Mouse (Mus musculus): ENCODE measurements around the gene Gm17482. TPM values are rescaled to one million over a fixed set of nuclear protein-coding genes. Genes with fewer than 3 reads are reported as not detected.

The Gm17482 gene
- polyA plus RNA-seq (2014; fragmentation: Illumina TruSeq; extraction: RNeasy Lipid Tissue Mini Kit (QIAGEN cat#74804); ENCODE audit: low replicate concordance) = not detected

GRCm38 (mm10) chr6:115227043-115227442, at the start of gene Gm17482:
TSS of gene Gm17482 (plus strand) at chr6:115227343.

DNA sequence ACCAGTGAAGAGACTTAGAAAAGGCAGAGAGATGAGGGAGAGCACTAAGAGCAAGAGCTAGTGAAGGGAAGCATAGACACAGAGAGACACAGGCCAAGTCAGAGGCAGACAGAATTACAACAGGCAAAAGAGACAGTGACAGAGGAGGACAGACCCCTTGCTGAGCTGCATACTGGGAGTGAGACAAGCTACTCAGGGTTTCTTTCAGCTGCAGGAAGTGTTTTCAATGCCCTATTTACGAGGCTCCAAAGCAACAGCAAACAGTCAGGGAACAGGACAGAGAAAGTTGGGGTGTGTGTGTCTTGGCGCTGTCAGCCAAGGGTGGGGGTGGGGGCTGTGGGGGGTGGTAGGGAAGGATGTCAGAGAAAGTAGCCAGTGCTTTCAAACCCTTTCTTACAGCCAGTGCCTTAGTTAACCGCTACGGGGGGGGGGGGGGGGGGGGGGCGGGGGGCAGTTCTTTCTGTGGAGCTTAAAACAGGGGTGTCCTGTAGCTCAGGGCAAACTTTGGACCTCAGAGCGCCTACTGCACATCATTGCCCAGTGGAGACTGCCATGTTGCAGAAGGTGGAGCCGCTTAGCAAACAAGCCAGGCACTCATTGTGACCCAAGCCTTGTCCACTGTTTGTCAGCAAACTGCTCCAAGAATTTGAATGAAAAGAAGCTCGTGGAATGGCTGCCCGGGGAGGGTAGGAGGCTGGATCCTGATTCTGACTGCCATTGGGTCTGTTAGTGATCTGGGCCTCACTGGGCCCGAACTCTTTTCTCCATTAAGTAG, 25.1 kb downstream of the Gm17482 start, which contains the start of gene Timp4:
TSS of gene Timp4 (minus strand) at position 107 of the 775 bp plus-strand sequence.

Other genes starting within 250 kb of the Gm17482 start
- 9.7 TPM for gene Tamm41, start 189.5 kb upstream of the Gm17482 start, polyA plus RNA-seq (2014; fragmentation: Illumina TruSeq; extraction: RNeasy Lipid Tissue Mini Kit (QIAGEN cat#74804); ENCODE audit: low replicate concordance)
- 2.6 TPM for gene Syn2, start 92.4 kb upstream of the Gm17482 start, polyA plus RNA-seq (2014; fragmentation: Illumina TruSeq; extraction: RNeasy Lipid Tissue Mini Kit (QIAGEN cat#74804); ENCODE audit: low replicate concordance)
- gene Timp4, start 24.9 kb downstream of the Gm17482 start, polyA plus RNA-seq (2014; fragmentation: Illumina TruSeq; extraction: RNeasy Lipid Tissue Mini Kit (QIAGEN cat#74804); ENCODE audit: low replicate concordance) = not detected
- gene Pparg, start 133.6 kb downstream of the Gm17482 start, polyA plus RNA-seq (2014; fragmentation: Illumina TruSeq; extraction: RNeasy Lipid Tissue Mini Kit (QIAGEN cat#74804); ENCODE audit: low replicate concordance) = 46.9 TPM

Measured in small intestine, adult 10 weeks (tissue).